ENCODE assay signal across 8 mouse cellular contexts in the genomic region with DNA sequence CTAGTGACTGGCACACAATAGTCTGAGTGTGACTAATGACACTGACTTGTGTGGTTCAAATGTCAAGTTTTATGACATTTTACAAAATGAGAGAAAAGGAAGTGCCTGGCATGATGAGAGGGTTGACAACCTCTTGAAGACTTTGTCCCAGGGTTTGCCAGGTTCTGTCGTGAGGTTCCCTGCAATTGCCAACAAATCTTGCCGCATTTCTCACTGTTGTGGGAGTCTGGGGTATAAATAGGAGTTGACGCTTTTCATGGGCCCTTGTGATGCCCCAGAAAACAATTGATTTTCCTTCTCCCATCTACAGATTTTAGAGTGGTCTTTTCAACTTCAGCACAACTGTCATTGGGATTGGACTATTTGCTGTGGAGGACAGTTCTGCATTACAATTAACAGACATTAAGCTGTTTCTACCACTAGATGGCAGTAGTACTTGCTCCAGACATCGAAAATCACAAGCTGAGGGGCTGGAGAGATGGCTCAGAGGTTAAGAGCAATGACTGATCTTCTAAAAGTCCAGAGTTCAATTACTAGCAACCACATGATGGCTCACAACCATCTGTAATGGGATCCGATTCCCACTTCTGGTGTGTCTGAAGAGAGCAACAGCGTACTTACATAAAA. TPM values are rescaled to one million over a fixed set of nuclear protein-coding genes. Genes with fewer than 3 reads are reported as not detected.
DNase-seq lines count a peak whose midpoint lies in the region; ATAC-seq lines count a peak whose summit lies in the region.

No protein-coding gene starts in this region.

- DNase-seq in cerebellum, adult 11-12 months, result no peak
- peak; percentile 26 for DNase-seq in midbrain, embryonic 10.5 days (ENCODE audit: low spot score)
- DNase-seq in c-Kit-positive CD71-positive TER-119-positive erythroid progenitor cells, embryonic 14.5 days (ENCODE audit: low spot score), result peak; percentile 44
- DNase-seq in hindlimb bud, embryonic 11.5 days (ENCODE audit: extremely low spot score, low read depth, low spot score), result peak; percentile 61
- peak; percentile 74 for DNase-seq in lung, postnatal 36 days
- no peak for DNase-seq in gastrocnemius, postnatal 4 days (ENCODE audit: low spot score in 2 of 2)

- H3K4me3 ChIP-seq in midbrain, embryonic 10.5 days, result no peak overlapping the region
- no peak overlapping the region for H3K4me3 ChIP-seq in midbrain, embryonic 15.5 days

- H3K9ac ChIP-seq in midbrain, embryonic 15.5 days, result no peak overlapping the region

- H3K27ac ChIP-seq in midbrain, embryonic 10.5 days (replicated peaks), result no peak overlapping the region
- H3K27ac ChIP-seq in midbrain, embryonic 15.5 days, result no peak overlapping the region

- H3K4me2 ChIP-seq in midbrain, embryonic 15.5 days, result no peak overlapping the region

- WGBS in midbrain, embryonic 10.5 days, result 38% methylated on average over 6 of the region's 6 CpGs
- 39% methylated on average over 6 of the region's 6 CpGs for WGBS in midbrain, embryonic 15.5 days

- peaks cover 6% of the 10 kb centered on the region for H3K4me1 ChIP-seq in midbrain, embryonic 10.5 days
- peaks cover under 1% of the 10 kb centered on the region for H3K4me1 ChIP-seq in midbrain, embryonic 15.5 days

- H3K27me3 ChIP-seq in midbrain, embryonic 10.5 days (ENCODE audit: low read depth, poor library complexity, severe bottlenecking), result no peaks in the 10 kb centered on the region; the same call in 1 of the 2 replicates
- peaks cover 3% of the 10 kb centered on the region; the same call in 1 of the 2 replicates for H3K27me3 ChIP-seq in midbrain, embryonic 15.5 days (replicated peaks)

- peak; percentile 63; the same call in 1 of the 2 replicates for ATAC-seq in cerebellum, adult (ENCODE audit: insufficient number of reproducible peaks, low FRiP score, low TSS enrichment)
- ATAC-seq in midbrain, embryonic 15.5 days (replicated peaks), result no peak

- no peaks in the 10 kb centered on the region for H3K36me3 ChIP-seq in midbrain, embryonic 10.5 days
- no peaks in the 10 kb centered on the region for H3K36me3 ChIP-seq in midbrain, embryonic 15.5 days (replicated peaks)

- H3K9me3 ChIP-seq in midbrain, embryonic 10.5 days (replicated peaks), result no peaks in the 10 kb centered on the region
- H3K9me3 ChIP-seq in midbrain, embryonic 15.5 days, result no peaks in the 10 kb centered on the region

RNA-seq across cellular contexts. Expression of a gene that starts 4.2 kb away (rescaled TPM):
- 8.8 and 9.0 TPM in 2 replicates for polyA plus RNA-seq in midbrain, embryonic 10.5 days (2016; fragmentation: Nextera tagmentation; extraction: Ambion mirVana)
- 13.0 and 14.8 TPM in 2 replicates for polyA plus RNA-seq in midbrain, embryonic 15.5 days (2015; fragmentation: Nextera tagmentation; extraction: Ambion mirVana)
- total RNA-seq in gastrocnemius, postnatal 4 days (2021), result 1 to 10 TPM; 6.1 TPM

RNA-seq across cellular contexts. Expression of a gene that starts 19.1 kb away (rescaled TPM):
- polyA plus RNA-seq in midbrain, embryonic 10.5 days (2016; fragmentation: Nextera tagmentation; extraction: Ambion mirVana), result 1.5 and 1.9 TPM in 2 replicates
- polyA plus RNA-seq in midbrain, embryonic 15.5 days (2015; fragmentation: Nextera tagmentation; extraction: Ambion mirVana), result 4.2 and 4.3 TPM in 2 replicates
- 1 to 10 TPM; 8.3 to 9.4 TPM for total RNA-seq in gastrocnemius, postnatal 4 days (2021)

RNA-seq across cellular contexts. Expression of a gene that starts 19.4 kb away (rescaled TPM):
- 16.1 and 19.6 TPM in 2 replicates for polyA plus RNA-seq in midbrain, embryonic 10.5 days (2016; fragmentation: Nextera tagmentation; extraction: Ambion mirVana)
- 19.1 and 19.7 TPM in 2 replicates for polyA plus RNA-seq in midbrain, embryonic 15.5 days (2015; fragmentation: Nextera tagmentation; extraction: Ambion mirVana)
- total RNA-seq in gastrocnemius, postnatal 4 days (2021), result 1 to 10 TPM; 8.3 to 8.6 TPM

Comparison
In these comparisons a context has a peak if more than half of its experiments do, and no peak if none do; other contexts are left out.
1. DNase-seq: peak in midbrain, embryonic 10.5 days (single experiment), c-Kit-positive CD71-positive TER-119-positive erythroid progenitor cells, embryonic 14.5 days (single experiment), hindlimb bud, embryonic 11.5 days (single experiment) and lung, postnatal 36 days (single experiment); none in cerebellum, adult 11-12 months (single experiment) and gastrocnemius, postnatal 4 days (0 of 2).